Mouse (Mus musculus): ENCODE measurements around the gene Mymx.

- TF ChIP-seq CTCF (IDR thresholded peaks at IDR 0.05; ENCODE audit: insufficient read depth, low read depth, low read length) (no peak), POLR2A (IDR thresholded peaks at IDR 0.05; ENCODE audit: insufficient read depth, low read depth, low read length) (no peak)
Measured at GRCm38 (mm10) chr17:45616679-45617078, 14.8 kb upstream of the Mymx start.
